Mouse (Mus musculus) v-Abl transformed pro-B cells (cell line): ENCODE results near the gene Prr14l.
"Not testable (repeated sequence)": the region's sequence is repeated elsewhere in the genome, so short reads cannot be mapped to it uniquely, and the experiment has no call there.

Source experiments
- in situ Hi-C, 2 experiments: fragments of 400-800 bp; cut with MboI; formaldehyde crosslinking; loops; one replicate each; pipeline ENCODE4 v1.15.1; 2025; ENCODE audit not compliant: unreplicated experiment in 2 of 2

The Prr14l gene

DNA sequence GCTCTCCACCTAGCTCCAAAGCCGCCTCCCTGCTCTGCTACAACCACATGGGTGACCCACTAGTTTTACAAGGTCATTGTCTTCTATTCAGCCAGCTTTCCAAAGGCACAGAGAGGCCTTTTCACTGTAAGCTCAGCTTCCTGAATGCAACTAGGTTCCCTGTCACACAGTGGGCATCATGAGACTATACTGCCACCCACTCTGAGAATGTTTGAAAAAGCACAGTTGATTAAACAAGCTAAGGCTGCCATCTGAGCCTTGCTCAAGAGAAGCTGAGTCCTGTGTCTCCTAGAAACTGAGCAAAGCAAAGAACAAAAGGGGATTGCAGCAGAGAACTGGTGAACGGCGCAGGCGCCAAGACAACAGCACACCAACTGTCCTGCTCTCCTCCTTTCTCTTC, 112.7 kb downstream of the Prr14l start:
- in situ Hi-C loops = not testable (repeated sequence)

DNA sequence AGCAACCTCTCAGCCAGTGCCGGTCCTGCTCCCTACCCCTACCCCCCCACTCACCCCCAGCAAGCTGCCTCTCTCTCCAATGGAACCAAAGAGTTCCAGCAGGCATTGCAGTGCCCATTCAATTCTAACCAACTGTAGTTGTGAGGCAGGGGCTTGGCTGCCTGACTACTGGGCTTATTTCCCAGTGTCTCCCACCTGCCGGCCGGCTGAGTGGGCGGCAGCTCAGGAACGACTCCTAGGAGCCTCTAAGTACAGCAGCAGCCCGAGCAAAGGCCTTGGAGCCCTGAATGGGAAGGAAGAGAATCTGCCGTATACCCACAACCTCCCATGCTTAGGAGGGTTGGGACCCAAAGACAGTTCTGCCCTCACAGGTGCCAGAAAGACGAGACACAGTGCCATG, 113.2 kb downstream of the Prr14l start:
- in situ Hi-C loops = not testable (repeated sequence)

DNA sequence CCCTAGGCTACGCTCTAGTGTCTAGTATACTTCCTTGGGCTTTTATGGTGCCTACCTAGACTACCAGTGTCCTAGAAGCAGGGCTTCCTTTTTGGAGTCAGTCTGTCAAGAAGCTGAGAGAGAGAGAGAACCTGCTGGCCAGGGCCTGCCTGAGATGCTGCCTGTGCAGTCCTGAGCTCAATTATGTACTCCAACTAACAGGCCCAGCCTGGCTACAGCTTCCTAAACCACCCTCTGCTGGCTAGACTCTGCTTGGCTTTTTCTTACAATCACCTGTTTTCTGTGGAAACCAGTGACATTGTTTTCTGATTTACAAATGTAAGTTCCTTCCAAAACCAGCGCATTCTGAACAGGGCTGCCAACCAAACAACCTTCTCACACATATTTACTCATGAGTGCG, 113.9 kb downstream of the Prr14l start:
- in situ Hi-C loops = no loop called here
